Mouse (Mus musculus) hematopoietic stem cell, adult 5-6 weeks (primary cell): ENCODE results near the gene Gm28374. TPM values are rescaled to one million over a fixed set of nuclear protein-coding genes. Genes with fewer than 3 reads are reported as not detected.

Experiments
- ATAC-seq, 2 experiments: fragments of 125-278 bp in 1 of 2; replicated peaks in 1 of 2; 2 replicates each; pipeline ENCODE4 v1.8.0; 2016 to 2017; ENCODE audit warnings: inconsistent platforms in 2 of 2, mild to moderate bottlenecking in 2 of 2, moderate number of reproducible peaks in 2 of 2, low read depth in 1 of 2, moderate TSS enrichment in 1 of 2; ENCODE audit not compliant: low FRiP score in 2 of 2, poor library complexity in 2 of 2, severe bottlenecking in 2 of 2, insufficient read depth in 1 of 2, low TSS enrichment in 1 of 2
- total RNA-seq: library from RNA; stranded (forward); fragments of 172-1452, 232-1000 nt; gene quantifications from 2 replicates; pipeline ENCODE4 v1.2.3, GENCODE M21; 2017

Gene Gm28374
- total RNA-seq, 1 experiment from 2014 or later = not detected

DNA sequence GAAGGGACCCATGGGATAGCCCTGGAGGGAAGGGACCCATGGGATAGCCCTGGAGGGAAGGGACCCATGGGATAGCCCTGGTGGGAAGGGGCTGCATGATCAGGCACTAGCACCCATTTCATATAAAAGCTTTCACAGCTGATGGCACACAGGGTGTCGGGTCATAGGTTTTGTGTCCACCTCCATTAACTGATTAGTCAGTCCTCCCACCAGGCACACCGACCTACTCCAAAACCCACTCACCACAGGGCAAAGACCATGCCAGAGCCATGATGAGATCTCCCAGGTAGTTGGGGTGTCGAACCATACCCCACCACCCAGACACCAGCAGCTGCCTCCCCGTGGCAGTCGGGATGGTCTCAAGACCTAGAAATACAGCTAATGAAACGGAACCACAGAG, 19.0 kb downstream of the Gm28374 start:
- ATAC-seq = no peak

DNA sequence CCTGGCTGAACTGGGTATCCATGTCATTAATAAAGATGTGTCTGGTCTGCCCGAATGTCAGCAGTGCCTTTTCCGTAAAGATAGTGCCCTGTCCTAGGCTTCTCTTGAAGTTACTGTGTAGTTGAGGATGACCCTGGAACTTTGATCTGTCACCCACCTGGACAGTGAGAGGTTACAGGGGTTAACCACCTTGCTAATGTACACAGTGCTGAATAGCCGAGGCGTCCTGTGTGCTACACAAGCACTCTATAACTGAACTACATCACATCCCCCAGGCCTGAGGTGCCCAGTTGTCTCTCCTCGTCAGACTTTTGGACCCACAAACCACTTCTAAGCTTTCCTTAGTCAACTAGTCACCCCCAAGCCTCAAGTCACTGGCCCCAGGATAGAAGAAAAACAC, 19.6 kb downstream of the Gm28374 start:
- no peak for ATAC-seq

- peak; percentile 24 to 35 for ATAC-seq
Observed at GRCm38 (mm10) chr19:6061641-6062302, 20.3 kb downstream of the Gm28374 start.

DNA sequence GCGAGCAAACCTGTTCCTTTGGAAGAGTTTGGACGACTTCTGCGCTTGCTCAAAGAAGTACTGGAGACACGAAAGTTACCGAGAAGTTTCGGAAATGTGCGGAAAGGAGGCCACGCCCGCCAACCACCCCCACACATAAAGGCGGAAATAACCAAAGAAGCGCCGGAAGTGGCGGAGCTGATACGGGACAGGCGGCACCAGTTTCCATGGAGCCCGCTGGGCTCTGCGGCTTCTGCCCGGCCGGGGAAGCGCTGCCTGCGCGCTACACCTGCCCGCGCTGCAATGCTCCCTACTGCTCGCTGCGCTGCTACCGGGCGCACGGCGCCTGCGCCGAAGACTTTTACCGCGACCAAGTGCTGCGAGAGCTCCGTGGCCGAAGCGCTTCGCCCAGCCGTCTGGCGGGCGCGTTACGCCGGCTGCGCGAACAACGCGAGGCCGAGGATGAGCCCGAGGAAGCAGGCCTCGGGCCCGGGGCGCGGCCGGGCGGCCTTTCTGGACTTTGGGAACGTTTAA, 21.0 kb downstream of the Gm28374 start, which contains the start of gene Znhit2:
Gene Znhit2, plus strand, starts transcription at position 172 of the 513 bp plus-strand sequence.
- peak; percentile 74 to 75 for ATAC-seq

DNA sequence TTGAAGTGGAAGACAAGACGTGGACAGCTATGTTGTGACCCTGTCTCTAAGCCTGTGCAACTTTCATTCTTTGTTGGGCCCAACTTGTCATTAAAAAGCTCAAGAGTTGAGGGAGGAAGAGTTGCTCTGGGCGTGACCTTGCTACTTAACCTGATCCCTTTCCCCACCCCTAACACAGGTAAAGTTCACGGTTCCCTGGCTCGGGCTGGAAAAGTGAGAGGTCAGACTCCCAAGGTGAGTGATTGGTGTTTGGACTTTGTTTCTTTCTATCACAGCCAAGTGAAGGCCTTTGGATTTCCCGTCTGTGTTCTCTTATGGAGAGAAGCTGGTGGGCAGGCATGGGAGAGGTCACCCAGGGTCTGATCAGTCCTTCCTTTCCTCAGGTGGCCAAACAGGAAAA, 23.1 kb downstream of the Gm28374 start:
- ATAC-seq = no peak

- ATAC-seq = no peak
Observed at GRCm38 (mm10) chr19:6058513-6058912, 23.5 kb downstream of the Gm28374 start.

- peak; percentile 80 to 81 for ATAC-seq
Observed at GRCm38 (mm10) chr19:6057313-6058096, 24.6 kb downstream of the Gm28374 start, which contains the start of the genes Mrpl49 and Fau. Mrpl49 (minus strand) TSS chr19:6057785. Fau (plus strand) TSS chr19:6057844.

DNA sequence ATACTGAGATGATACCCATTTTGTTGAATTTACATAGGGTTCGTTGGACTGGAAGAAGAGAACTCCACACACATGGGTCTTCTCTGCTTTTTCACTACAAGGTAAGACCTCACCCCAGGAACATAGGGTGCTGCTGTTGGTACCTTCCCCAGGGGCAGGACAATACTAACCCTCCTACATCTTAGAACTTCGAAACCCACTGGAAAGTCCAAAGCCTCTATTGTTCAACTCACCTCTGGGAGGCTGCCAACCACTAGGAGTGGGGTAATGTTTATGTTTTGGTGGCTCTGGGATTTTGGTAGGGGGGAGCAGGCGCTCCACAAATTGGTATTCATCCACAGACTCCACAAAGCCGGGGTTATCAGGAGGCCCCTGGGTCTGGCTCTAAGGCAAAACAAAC, 25.4 kb downstream of the Gm28374 start:
- no peak for ATAC-seq

GRCm38 (mm10) chr19:6054296-6054695, 27.8 kb downstream of the Gm28374 start:
- ATAC-seq = no peak

DNA sequence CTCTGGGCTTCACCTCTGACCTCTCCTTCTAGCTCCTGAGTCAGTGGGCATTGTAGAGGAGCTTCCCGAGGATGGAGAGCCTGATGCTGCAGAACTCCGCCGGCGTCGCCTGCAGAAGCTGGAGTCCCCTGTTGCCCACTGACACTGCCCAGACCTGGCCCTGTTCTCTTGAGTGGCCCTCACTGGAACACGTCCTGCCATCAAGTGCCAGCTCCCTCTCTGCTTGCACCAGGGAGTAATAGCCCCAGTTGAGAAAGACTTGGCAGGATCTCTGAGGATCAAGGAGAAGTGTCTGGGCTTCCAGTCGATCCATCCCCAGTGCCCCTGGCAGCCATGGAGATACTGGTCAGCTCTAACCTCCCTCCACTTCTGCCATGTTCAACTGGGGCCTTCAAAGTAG, 29.5 kb downstream of the Gm28374 start:
- no peak for ATAC-seq

- ATAC-seq = no peak
Observed at GRCm38 (mm10) chr19:6048681-6049410, 33.2 kb downstream of the Gm28374 start.

DNA sequence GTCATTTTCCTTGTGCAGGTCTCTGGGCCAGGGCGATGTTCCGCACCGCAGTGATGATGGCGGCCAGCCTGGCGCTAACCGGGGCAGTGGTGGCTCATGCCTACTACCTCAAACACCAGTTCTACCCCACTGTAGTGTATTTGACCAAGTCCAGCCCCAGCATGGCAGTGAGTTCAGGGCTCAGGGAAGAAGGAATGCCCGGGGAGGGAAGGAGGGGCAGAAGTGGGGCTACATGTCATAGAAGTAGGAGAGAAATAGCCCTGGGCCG, 34.2 kb downstream of the Gm28374 start:
- ATAC-seq = no peak

DNA sequence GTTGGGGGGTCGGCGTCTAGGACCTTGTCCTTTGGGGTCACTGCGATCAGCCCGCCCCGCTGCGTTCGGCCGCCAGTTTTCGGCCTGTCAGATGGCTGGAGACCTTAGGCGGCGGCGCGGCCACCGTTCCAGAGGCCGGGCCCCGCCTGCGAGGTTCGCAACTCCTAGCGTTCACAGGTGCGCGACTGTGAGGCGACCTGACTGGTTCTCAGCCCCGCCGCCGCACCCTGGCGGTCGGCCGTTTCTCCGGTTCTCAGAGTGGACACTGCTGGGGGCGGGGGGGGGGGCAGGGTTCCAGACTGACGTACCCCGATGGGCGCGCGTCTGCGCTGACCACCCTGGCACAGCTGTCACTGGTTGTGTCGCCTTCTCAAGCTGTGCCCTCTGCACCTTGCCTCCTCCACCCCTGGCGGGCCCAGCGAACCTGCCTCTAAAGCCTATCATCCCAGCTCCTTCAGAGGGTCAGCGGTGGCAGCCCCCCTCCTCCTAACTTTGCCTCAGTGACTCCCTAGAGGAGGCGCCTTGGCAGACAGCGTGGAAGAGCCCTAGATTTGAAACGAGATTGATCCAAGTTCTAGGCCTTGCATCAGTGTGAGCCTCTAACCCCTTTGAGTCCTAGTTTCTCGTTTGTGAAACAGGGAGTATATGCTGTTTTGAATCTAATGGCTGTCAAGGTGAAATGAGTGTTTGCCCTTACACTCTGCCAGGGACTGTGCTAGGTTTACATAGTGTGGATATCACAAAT, 34.7 kb downstream of the Gm28374 start:
- ATAC-seq = peak in 1 of 2 experiments; percentile 2; a peak in 1 of 4 replicates

GRCm38 (mm10) chr19:6046294-6047153, 35.5 kb downstream of the Gm28374 start, which contains the start of gene Syvn1:
Syvn1 (plus strand) TSS chr19:6046576.
- peak; percentile 86 for ATAC-seq

DNA sequence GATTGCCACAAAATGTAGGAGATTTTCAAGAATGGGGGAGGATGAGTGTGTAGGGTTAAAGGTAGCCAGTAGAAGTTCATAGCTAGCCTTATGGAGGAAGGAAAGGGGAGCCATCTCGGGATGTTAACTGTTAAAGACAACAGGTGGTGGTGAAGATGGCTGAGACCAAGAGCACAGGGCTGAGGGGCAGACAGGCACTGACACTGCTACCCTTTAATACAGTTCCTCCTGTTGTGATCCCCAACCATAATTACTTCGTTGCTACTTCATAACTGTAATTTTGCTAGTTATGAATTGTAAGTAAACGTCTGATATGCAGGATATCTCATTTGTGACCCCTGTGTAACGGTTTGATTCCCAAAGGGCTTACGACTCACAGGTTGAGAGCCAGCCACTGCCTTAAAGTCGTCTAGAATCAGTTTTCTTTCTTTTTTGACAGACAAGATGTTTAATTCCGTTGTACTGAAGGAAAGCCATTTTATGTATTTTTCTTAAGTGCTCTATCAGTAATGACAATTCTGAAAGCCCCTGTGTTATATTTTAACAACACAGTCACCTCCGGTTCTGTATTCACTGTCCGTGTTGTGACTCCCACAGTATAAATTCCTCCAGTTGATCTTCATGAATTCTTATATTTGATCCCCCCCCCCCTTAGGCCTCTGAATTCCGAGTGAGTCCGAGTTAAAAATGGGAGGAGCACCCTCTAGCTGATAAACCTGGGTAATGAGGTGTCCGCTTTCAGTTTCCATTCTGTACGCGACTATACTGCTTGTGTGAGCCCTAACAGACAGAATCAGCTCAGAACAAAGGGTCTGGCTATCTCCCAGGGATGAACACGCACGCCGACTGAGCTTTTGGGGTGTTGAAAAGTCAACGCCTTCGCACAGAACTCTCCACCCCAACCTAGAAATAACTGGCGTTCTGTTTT, 36.4 kb downstream of the Gm28374 start:
- peak in 1 of 2 experiments; percentile 12; a peak in 1 of 4 replicates for ATAC-seq
